Mouse (Mus musculus) embryonic facial prominence, embryonic 13.5 days (tissue): ENCODE data around the gene Glce. TPM values are rescaled to one million over a fixed set of nuclear protein-coding genes. Genes with fewer than 3 reads are reported as not detected.

Experiments used
- microRNA-seq: library from miRNA; unstranded; fragments of <30 nt; microRNA quantifications from one replicate; pipeline ENCODE4, GENCODE M21; 2016
- polyA plus RNA-seq: library from polyadenylated mRNA; unstranded; fragments of >200 nt; fragmentation: Nextera tagmentation; extraction: Ambion mirVana; gene quantifications from 2 replicates; pipeline ENCODE4 v1.2.1, GENCODE M21; 2015

Gene Glce
- polyA plus RNA-seq, 1 experiment from 2014 or later: 42.5 TPM

Small RNAs within 50 kb of the gene (microRNA-seq; reads per million reads assigned to microRNA genes)
- gene Mir5133: 1.7 reads per million

Other genes with a start within 250 kb of the Glce start
- gene Rplp1, start 208.1 kb downstream of the Glce start, polyA plus RNA-seq: 1,553 and 1,557 TPM in 2 replicates
- 104 and 108 TPM in 2 replicates for gene Kif23, start 175.9 kb downstream of the Glce start, polyA plus RNA-seq
- gene Paqr5, start 95.8 kb downstream of the Glce start, polyA plus RNA-seq: 3.4 and 4.3 TPM in 2 replicates
- gene Spesp1, start 159.6 kb upstream of the Glce start, polyA plus RNA-seq: not detected in 2 replicates
- gene Anp32a, start 218.6 kb upstream of the Glce start, polyA plus RNA-seq: 237 and 292 TPM in 2 replicates